Mouse (Mus musculus): Measurements from ENCODE around the gene Fyttd1.

The Fyttd1 gene

GRCm38 (mm10) chr16:32945379-32945778, 68.1 kb downstream of the Fyttd1 start:
- DNase-seq: no peak

GRCm38 (mm10) chr16:32948016-32948415, 70.7 kb downstream of the Fyttd1 start:
- DNase-seq: no peak

- DNase-seq: no peak
These were observed 71.4 kb downstream of the Fyttd1 start for GRCm38 (mm10) chr16:32948656-32949055.

- DNase-seq: no peak
These were observed 72.0 kb downstream of the Fyttd1 start for GRCm38 (mm10) chr16:32949281-32949680.

GRCm38 (mm10) chr16:32951074-32951473, 73.8 kb downstream of the Fyttd1 start:
- no peak for DNase-seq

- DNase-seq: no peak
These were observed 76.5 kb downstream of the Fyttd1 start for GRCm38 (mm10) chr16:32953806-32954205.

GRCm38 (mm10) chr16:32954304-32954703, 77.0 kb downstream of the Fyttd1 start:
- no peak for DNase-seq

GRCm38 (mm10) chr16:32956889-32957288, 79.6 kb downstream of the Fyttd1 start:
- no peak for DNase-seq
